Mouse (Mus musculus): Measurements from ENCODE around the gene Gpn3.

GRCm38 (mm10) chr5:122345777-122346176 is 25.9 kb upstream of the Gpn3 start:
- no peak for TF ChIP-seq POLR2A (IDR thresholded peaks at IDR 0.05; ENCODE audit: low read depth, low read length)
- TF ChIP-seq CTCF (conservative IDR thresholded peaks at IDR 0.05; ENCODE audit: insufficient read depth, insufficient read length, low read depth, low read length), result no peak
